Mouse (Mus musculus) G1E (cell line): ENCODE results near the gene Grik5.

Experiments
- CTCF ChIP-seq: IDR thresholded peaks from 2 replicates; pipeline ENCODE4 v1.5.1; 2012; ENCODE audit warnings: low read depth, low read length, inconsistent platforms, mixed read lengths
- GATA1 ChIP-seq: IDR thresholded peaks from 2 replicates; pipeline ENCODE4 v1.6.1; 2012; ENCODE audit warnings: borderline replicate concordance, low read length, inconsistent platforms, mixed read lengths
- GATA2 ChIP-seq: IDR thresholded peaks from 2 replicates; pipeline ENCODE4 v1.6.1; 2012; ENCODE audit warnings: low read depth, low read length, inconsistent platforms, borderline replicate concordance
- POLR2AphosphoS5 ChIP-seq: IDR thresholded peaks from 2 replicates; pipeline ENCODE4 v1.6.1; 2012; ENCODE audit warnings: low read depth, low read length, inconsistent platforms; ENCODE audit not compliant: insufficient replicate concordance
- TAL1 ChIP-seq: conservative IDR thresholded peaks from 2 replicates; pipeline ENCODE4 v1.6.1; 2012; ENCODE audit warnings: low read depth, low read length, inconsistent platforms, mixed read lengths

DNA sequence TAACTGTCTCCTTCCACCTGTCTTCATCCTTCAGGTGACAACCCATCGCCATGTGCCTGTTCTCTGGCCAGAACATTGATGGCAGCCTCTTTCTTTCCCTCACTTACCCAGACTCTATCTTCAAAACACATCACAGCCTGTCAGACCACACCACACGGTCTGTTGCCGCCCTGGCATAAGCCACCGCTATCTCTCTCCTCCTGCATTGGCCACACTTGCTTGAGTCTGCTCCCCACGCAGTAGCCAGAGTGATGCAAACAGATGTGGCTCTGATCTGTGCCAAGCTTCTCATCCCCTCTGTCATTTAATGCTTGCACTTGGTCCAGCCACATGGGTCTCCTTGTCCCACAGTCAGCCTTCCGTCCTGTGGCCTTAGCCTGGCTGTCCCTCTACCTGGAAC is 8.8 kb downstream of the Grik5 start:
- TF ChIP-seq POLR2AphosphoS5, result no peak
- TF ChIP-seq CTCF, result no peak
- no peak for TF ChIP-seq GATA1
- TF ChIP-seq GATA2, result no peak
- TF ChIP-seq TAL1, result no peak
